Mouse (Mus musculus) spleen, embryonic (tissue): ENCODE measurements around the gene Olfr297.

Experiments
- CTCF ChIA-PET: fragments of 350-600 bp; sonication (Branson Sonifier 250); formaldehyde crosslinking; loops from one replicate; lab custom pipeline; 2022; lab: Charles Lee

Gene Olfr297

GRCm38 (mm10) chr7:86519668-86520067 lies at the start of gene Olfr297:
TSS of gene Olfr297 (plus strand) at chr7:86519968.
- CTCF ChIA-PET = no interaction called here

GRCm38 (mm10) chr7:86492384-86492783 lies 27.4 kb upstream of the Olfr297 start, which contains the start of gene Olfr298:
TSS of gene Olfr298 (minus strand) at chr7:86492484.
- CTCF ChIA-PET = no interaction called here
